Mouse (Mus musculus) embryonic facial prominence, embryonic 12.5 days (tissue): ENCODE measurements around the gene Bicc1. TPM values are rescaled to one million over a fixed set of nuclear protein-coding genes. Genes with fewer than 3 reads are reported as not detected.

ENCODE experiments used
- ATAC-seq: fragments of 200-750 bp; cut with Nextera tagmentation; 2 replicates; pipeline ENCODE4 v1.8.0; 2017; ENCODE audit not compliant: insufficient number of reproducible peaks, insufficient read depth, low FRiP score, low TSS enrichment
- H3K27ac ChIP-seq: fragments of 300-500 bp; sonication (generic); 2 replicates; pipeline ENCODE4 v1.5.1; 2016; ENCODE audit warnings: mild to moderate bottlenecking
- H3K27me3 ChIP-seq: fragments of 300-500 bp; sonication (generic); 2 replicates; pipeline ENCODE4 v1.6.1; 2016; ENCODE audit warnings: mild to moderate bottlenecking, moderate library complexity
- H3K36me3 ChIP-seq: fragments of 300-500 bp; sonication (generic); 2 replicates; pipeline ENCODE4 v1.6.1; 2016; ENCODE audit warnings: mild to moderate bottlenecking
- H3K4me1 ChIP-seq: fragments of 300-500 bp; sonication (generic); 2 replicates; pipeline ENCODE4 v1.6.1; 2016
- H3K4me2 ChIP-seq: fragments of 300-500 bp; sonication (generic); replicated peaks from 2 replicates; pipeline ENCODE4 v1.6.1; 2016; ENCODE audit warnings: mild to moderate bottlenecking, moderate library complexity
- H3K4me3 ChIP-seq: fragments of 300-500 bp; sonication (generic); 2 replicates; pipeline ENCODE4 v1.5.1; 2016; ENCODE audit warnings: mild to moderate bottlenecking
- H3K9ac ChIP-seq: fragments of 300-500 bp; sonication (generic); 2 replicates; pipeline ENCODE4 v1.6.1; 2016; ENCODE audit warnings: mild to moderate bottlenecking, moderate library complexity
- H3K9me3 ChIP-seq: fragments of 300-500 bp; sonication (generic); 2 replicates; pipeline ENCODE4 v1.6.1; 2016; ENCODE audit warnings: mild to moderate bottlenecking, moderate library complexity
- WGBS: fragments of 180-500 bp; shearing (Covaris S2); methylation state at CpG from one replicate; pipeline ENCODE4 v1.1.7; 2016; 5-methylcytosine and 5-hydroxymethylcytosine counted together
- polyA plus RNA-seq: library from polyadenylated mRNA; unstranded; fragments of >200 nt; fragmentation: Nextera tagmentation; extraction: Ambion mirVana; gene quantifications from 2 replicates; pipeline ENCODE4 v1.2.1, GENCODE M21; 2016

Bicc1 gene
- polyA plus RNA-seq, 1 experiment from 2014 or later, result 24.2 TPM

- Histone ChIP-seq H3K4me2 (0 out of 2 replicates have a peak overlapping the region, but pooled peaks have one; percentile 15), H3K27ac (peak overlapping the region; percentile 36; the same call in 1 of the 2 replicates)
- ATAC-seq, result no peak
Measured at GRCm38 (mm10) chr10:70983036-70983670, 176.3 kb downstream of the Bicc1 start.

DNA sequence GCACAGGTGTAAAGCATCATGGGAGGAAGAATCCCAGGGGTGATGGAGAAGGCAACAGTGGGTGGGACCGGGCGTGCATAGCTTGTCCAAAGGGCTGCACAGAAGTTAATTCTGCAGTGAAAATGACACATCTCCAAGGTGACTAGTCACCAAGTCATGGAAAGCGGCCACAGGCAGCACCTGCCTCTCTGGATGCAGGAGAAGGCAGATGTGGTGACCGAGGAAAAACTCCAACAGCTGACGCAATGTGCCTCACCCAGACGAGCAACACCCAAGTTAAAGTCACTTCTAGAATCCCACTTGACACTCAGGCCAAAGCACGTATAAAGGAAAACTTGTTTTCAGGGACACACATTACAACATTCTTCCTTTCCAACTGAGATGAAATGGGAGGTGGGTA, 177.3 kb downstream of the Bicc1 start:
- Histone ChIP-seq H3K9me3 (no peaks in the 10 kb centered on the region), H3K4me3 (no peak overlapping the region), H3K27me3 (no peaks in the 10 kb centered on the region), H3K4me2 (no peak overlapping the region), H3K9ac (no peak overlapping the region), H3K36me3 (no peaks in the 10 kb centered on the region), H3K27ac (no peak overlapping the region), H3K4me1 (peaks cover 12% of the 10 kb centered on the region)
- no peak for ATAC-seq
- 90% methylated on average over 7 of the region's 7 CpGs for WGBS

More at GRCm38 (mm10) chr10:70983036-70983670, 176.3 kb downstream of the Bicc1 start:
- peaks cover 12% of the 10 kb centered on the region for H3K4me1 ChIP-seq
- H3K36me3 ChIP-seq, result no peaks in the 10 kb centered on the region
- no peak overlapping the region for H3K9ac ChIP-seq
- H3K27me3 ChIP-seq, result no peaks in the 10 kb centered on the region
- WGBS, result 47% methylated on average over 11 of the region's 11 CpGs
- H3K4me3 ChIP-seq, result no peak overlapping the region
- H3K9me3 ChIP-seq, result no peaks in the 10 kb centered on the region

DNA sequence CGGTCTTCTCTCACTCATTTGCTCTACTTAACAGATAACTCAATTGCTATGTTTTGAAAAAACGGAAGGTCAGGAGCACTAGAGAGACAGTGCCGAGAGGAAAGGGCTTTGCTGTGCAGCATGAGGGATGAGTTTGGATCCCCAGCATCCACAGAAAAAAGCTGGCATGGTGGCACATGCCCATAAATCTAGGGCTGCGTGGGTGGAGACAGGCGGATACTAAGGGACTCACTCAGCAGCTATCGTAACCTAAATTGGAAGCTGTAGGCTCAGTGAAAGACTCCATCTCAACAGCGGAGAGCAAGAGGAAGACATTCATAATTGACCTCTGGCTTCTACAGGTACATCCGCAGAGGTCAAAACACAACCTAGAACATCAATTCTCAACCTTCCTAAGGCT, 179.8 kb downstream of the Bicc1 start:
- Histone ChIP-seq H3K4me3 (no peak overlapping the region), H3K27ac (no peak overlapping the region), H3K4me2 (no peak overlapping the region), H3K4me1 (peaks cover 17% of the 10 kb centered on the region), H3K9me3 (no peaks in the 10 kb centered on the region), H3K9ac (no peak overlapping the region), H3K36me3 (no peaks in the 10 kb centered on the region), H3K27me3 (no peaks in the 10 kb centered on the region)
- ATAC-seq, result no peak
- 93% methylated on average over 8 of the region's 8 CpGs for WGBS

DNA sequence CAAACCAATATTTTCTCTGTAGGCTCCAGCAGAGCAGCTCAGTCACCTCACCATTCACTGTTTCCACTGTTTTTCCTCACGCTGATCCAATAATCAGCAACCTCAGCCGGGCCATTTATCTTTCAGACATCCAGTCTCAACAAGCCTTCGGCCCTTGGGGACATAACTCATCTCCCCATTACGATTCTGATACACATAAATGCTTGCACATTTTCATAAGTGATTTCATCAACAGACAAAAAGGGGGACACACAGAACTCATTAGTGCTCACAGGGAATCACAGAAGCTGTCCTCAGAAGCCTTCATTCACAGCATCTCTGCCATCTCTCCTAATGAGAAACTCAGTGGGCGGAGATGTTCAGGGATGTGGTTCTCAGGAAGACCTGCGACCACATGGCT, 182.4 kb downstream of the Bicc1 start:
- no peak overlapping the region for H3K4me2 ChIP-seq
- H3K9ac ChIP-seq, result no peak overlapping the region
- H3K27me3 ChIP-seq, result no peaks in the 10 kb centered on the region
- H3K4me1 ChIP-seq, result 0 out of 2 replicates have a peak, but pooled peaks cover 5% of the 10 kb centered on the region
- H3K9me3 ChIP-seq, result no peaks in the 10 kb centered on the region
- no peaks in the 10 kb centered on the region for H3K36me3 ChIP-seq
- H3K27ac ChIP-seq, result no peak overlapping the region
- WGBS, result 71% methylated on average over 6 of the region's 6 CpGs
- H3K4me3 ChIP-seq, result no peak overlapping the region
- no peak for ATAC-seq

- H3K27ac ChIP-seq, result no peak overlapping the region
- H3K27me3 ChIP-seq, result no peaks in the 10 kb centered on the region
- no peaks in the 10 kb centered on the region for H3K36me3 ChIP-seq
- H3K4me2 ChIP-seq, result no peak overlapping the region
- 0 out of 2 replicates have a peak, but pooled peaks cover 5% of the 10 kb centered on the region for H3K4me1 ChIP-seq
- no peak for ATAC-seq
- 70% methylated on average over 9 of the region's 9 CpGs for WGBS
- H3K4me3 ChIP-seq, result no peak overlapping the region
- H3K9me3 ChIP-seq, result no peaks in the 10 kb centered on the region
- no peak overlapping the region for H3K9ac ChIP-seq
Measured at GRCm38 (mm10) chr10:70976633-70977032, 182.9 kb downstream of the Bicc1 start.

- Histone ChIP-seq H3K36me3 (no peaks in the 10 kb centered on the region), H3K27me3 (no peaks in the 10 kb centered on the region), H3K9me3 (no peaks in the 10 kb centered on the region), H3K27ac (no peak overlapping the region), H3K4me3 (no peak overlapping the region), H3K4me1 (peaks cover 26% of the 10 kb centered on the region), H3K9ac (no peak overlapping the region), H3K4me2 (no peak overlapping the region)
- ATAC-seq, result no peak
- WGBS, result 88% methylated on average over 11 of the region's 11 CpGs
Measured at GRCm38 (mm10) chr10:70971156-70971555, 188.3 kb downstream of the Bicc1 start.

- Histone ChIP-seq H3K27ac (no peak overlapping the region), H3K4me2 (no peak overlapping the region), H3K27me3 (no peaks in the 10 kb centered on the region), H3K4me1 (peaks cover 26% of the 10 kb centered on the region), H3K9ac (no peak overlapping the region), H3K36me3 (no peaks in the 10 kb centered on the region), H3K9me3 (no peaks in the 10 kb centered on the region), H3K4me3 (no peak overlapping the region)
- WGBS, result 24% methylated on average over 13 of the region's 13 CpGs
- ATAC-seq, result no peak
Measured at GRCm38 (mm10) chr10:70968848-70969683, 190.4 kb downstream of the Bicc1 start.

- no peak overlapping the region for H3K4me3 ChIP-seq
- H3K9ac ChIP-seq, result no peak overlapping the region
- H3K4me2 ChIP-seq, result no peak overlapping the region
- H3K36me3 ChIP-seq, result no peaks in the 10 kb centered on the region
- H3K4me1 ChIP-seq, result peaks cover 26% of the 10 kb centered on the region
- WGBS, result 36% methylated on average over 16 of the region's 16 CpGs
- H3K27ac ChIP-seq, result no peak overlapping the region
- ATAC-seq, result no peak
- H3K9me3 ChIP-seq, result no peaks in the 10 kb centered on the region
- no peaks in the 10 kb centered on the region for H3K27me3 ChIP-seq
Measured at GRCm38 (mm10) chr10:70966642-70967345, 192.7 kb downstream of the Bicc1 start.

GRCm38 (mm10) chr10:70964706-70965105, 194.8 kb downstream of the Bicc1 start:
- Histone ChIP-seq H3K4me3 (no peak overlapping the region), H3K27me3 (no peaks in the 10 kb centered on the region), H3K9ac (no peak overlapping the region), H3K36me3 (no peaks in the 10 kb centered on the region), H3K9me3 (no peaks in the 10 kb centered on the region), H3K4me1 (peaks cover 25% of the 10 kb centered on the region), H3K27ac (no peak overlapping the region), H3K4me2 (no peak overlapping the region)
- ATAC-seq, result no peak
- 36% methylated on average over 8 of the region's 8 CpGs for WGBS

DNA sequence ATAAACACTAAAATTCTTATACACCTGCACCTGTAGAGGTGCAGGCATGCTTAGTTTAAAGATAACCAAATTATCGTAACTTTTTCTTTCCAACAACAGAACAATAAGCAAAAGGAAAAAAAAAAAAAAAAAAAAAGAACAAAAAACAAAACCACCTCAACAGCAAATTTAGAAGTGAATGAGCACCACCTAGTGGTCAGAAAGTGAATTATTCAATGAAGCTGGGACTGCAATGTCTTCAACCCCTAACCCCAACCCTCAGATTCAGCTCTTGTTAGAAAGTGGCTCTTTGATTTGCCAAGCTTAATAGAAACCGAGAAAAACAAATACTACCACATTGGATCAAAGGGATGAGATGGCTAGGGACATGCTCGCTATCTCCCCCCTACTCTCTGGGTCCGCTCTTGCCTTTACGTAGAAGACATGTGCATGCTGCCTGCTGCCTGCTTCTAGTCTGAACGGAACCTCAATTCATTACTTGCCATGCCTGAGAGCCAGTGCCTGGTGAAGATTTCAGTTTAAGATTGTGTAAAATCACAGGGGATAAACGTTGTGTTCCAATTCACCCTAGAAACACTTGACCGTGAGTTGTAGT, 195.8 kb downstream of the Bicc1 start:
- ATAC-seq, result no peak

DNA sequence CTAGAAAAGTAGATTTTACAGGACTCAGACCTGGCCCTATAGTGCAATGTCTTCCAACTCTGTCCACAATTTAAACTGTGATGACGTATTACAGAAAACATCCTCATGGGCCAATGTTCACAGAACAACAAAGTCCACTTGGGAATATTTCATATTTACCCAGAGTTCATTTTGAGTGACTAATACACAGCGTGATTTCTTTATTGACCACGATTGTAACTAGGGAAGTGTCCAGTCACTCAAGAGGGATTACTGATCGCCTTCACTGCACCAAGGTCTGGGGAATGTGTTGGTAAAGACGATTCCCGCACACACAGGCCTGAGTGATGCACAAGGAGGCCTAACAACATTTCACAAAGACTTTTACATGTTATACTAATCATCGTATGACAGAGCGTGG, 197.9 kb downstream of the Bicc1 start:
- no peaks in the 10 kb centered on the region for H3K27me3 ChIP-seq
- no peak for ATAC-seq
- 89% methylated on average over 8 of the region's 8 CpGs for WGBS
- no peaks in the 10 kb centered on the region for H3K9me3 ChIP-seq
- no peak overlapping the region for H3K9ac ChIP-seq
- no peak overlapping the region for H3K27ac ChIP-seq
- no peak overlapping the region for H3K4me3 ChIP-seq
- no peaks in the 10 kb centered on the region for H3K36me3 ChIP-seq
- no peak overlapping the region for H3K4me2 ChIP-seq
- peaks cover 2% of the 10 kb centered on the region; the same call in 1 of the 2 replicates for H3K4me1 ChIP-seq

More for the DNA sequence above, 195.8 kb downstream of the Bicc1 start:
- H3K4me3 ChIP-seq, result no peak overlapping the region
- no peaks in the 10 kb centered on the region for H3K9me3 ChIP-seq
- H3K27ac ChIP-seq, result no peak overlapping the region
- no peak overlapping the region for H3K4me2 ChIP-seq
- peaks cover 16% of the 10 kb centered on the region for H3K4me1 ChIP-seq
- no peak overlapping the region for H3K9ac ChIP-seq
- no peaks in the 10 kb centered on the region for H3K36me3 ChIP-seq
- 54% methylated on average over 8 of the region's 8 CpGs for WGBS
- no peaks in the 10 kb centered on the region for H3K27me3 ChIP-seq
